Mouse (Mus musculus): Measurements from ENCODE around the gene Srp72. TPM values are rescaled to one million over a fixed set of nuclear protein-coding genes. Genes with fewer than 3 reads are reported as not detected.
"Not testable (repeated sequence)": the region's sequence is repeated elsewhere in the genome, so short reads cannot be mapped to it uniquely, and the experiment has no call there.

Srp72 gene
- polyA plus RNA-seq, 1 experiment, result 21.6 TPM

DNA sequence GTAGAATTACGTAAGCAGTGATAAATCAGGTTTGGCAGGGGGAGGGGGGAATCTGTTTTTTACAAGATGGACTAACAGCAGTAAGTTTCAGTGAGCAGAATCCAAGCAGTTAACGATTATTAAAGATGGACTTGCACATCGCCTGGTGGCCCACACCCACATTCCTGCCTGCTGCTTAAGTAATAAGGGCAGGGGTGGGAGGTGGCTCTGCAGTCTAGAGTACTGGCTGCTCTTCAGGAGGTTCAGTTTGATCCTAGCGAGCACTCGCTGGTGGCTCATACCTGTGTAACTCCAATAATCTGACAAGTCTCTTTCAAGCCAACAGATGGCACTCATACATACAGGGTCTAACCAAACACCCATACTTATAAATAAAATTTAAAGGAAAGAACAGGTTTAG lies 14.9 kb upstream of the Srp72 start:
- TF ChIP-seq CTCF (IDR thresholded peaks at IDR 0.05; ENCODE audit: insufficient read depth, low read length), result no peak
- TF ChIP-seq POLR2A (IDR thresholded peaks at IDR 0.05; ENCODE audit: borderline replicate concordance, extremely low read depth, low read depth, low read length), result no peak
- no peaks in the 10 kb centered on the region for H3K4me1 ChIP-seq (ENCODE audit: control insufficient read depth, insufficient read depth, low read length)
- no peak for DNase-seq
- WGBS, result 70% methylated on average over 5 of the region's 5 CpGs
- H3K4me3 ChIP-seq (replicated peaks; ENCODE audit: extremely low read depth, low read depth, low read length), result no peak overlapping the region

DNA sequence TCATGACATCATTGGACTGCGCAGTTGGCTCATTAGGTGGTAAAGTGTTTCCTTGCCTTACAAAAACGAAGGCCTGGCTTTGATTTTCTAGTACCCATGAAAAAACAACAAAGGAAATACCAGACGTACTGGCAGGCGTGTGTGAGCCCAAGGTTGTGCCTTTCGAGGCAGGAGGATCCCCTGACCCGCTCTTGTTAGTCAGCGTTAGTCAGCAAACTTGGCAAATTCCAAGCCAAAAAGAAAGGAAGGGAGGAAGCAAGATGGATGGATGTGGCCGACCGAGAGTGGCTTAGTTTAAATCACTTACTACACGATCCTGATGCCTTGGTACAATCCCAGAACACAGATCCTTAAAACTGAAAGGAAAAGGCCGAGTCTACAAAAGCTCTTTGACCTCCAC lies 11.9 kb upstream of the Srp72 start:
- TF ChIP-seq POLR2A (IDR thresholded peaks at IDR 0.05; ENCODE audit: borderline replicate concordance, extremely low read depth, low read depth, low read length), result no peak
- H3K4me3 ChIP-seq (replicated peaks; ENCODE audit: extremely low read depth, low read depth, low read length), result no peak overlapping the region
- no peaks in the 10 kb centered on the region for H3K4me1 ChIP-seq (ENCODE audit: control insufficient read depth, insufficient read depth, low read length)
- 77% methylated on average over 11 of the region's 11 CpGs for WGBS
- no peak for DNase-seq

DNA sequence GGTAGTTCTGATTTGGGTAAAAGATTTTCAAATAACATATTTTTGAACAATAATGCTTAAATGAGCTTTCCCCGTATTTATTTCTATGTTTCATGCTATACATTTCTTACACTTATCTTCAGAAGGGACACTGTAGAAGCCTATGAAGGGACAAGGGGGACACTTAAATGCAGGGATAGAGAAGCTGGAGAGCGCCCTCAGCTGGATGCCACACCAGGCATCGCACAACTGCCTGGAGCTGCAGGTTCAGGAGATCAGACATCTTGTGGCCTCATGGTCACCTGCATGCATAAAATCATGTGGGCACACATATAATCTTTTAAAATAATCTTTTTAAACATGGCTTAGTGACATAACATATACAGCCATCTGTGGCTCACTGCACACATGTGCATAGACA lies 9.8 kb upstream of the Srp72 start:
- DNase-seq, result no peak
- no peak for TF ChIP-seq POLR2A (IDR thresholded peaks at IDR 0.05; ENCODE audit: borderline replicate concordance, extremely low read depth, low read depth, low read length)
- peak; percentile 42 for TF ChIP-seq CTCF (IDR thresholded peaks at IDR 0.05; ENCODE audit: insufficient read depth, low read length)
- WGBS, result 94% methylated on average over 3 of the region's 3 CpGs
- no peaks in the 10 kb centered on the region for H3K4me1 ChIP-seq (ENCODE audit: control insufficient read depth, insufficient read depth, low read length)
- H3K4me3 ChIP-seq (replicated peaks; ENCODE audit: extremely low read depth, low read depth, low read length), result no peak overlapping the region

DNA sequence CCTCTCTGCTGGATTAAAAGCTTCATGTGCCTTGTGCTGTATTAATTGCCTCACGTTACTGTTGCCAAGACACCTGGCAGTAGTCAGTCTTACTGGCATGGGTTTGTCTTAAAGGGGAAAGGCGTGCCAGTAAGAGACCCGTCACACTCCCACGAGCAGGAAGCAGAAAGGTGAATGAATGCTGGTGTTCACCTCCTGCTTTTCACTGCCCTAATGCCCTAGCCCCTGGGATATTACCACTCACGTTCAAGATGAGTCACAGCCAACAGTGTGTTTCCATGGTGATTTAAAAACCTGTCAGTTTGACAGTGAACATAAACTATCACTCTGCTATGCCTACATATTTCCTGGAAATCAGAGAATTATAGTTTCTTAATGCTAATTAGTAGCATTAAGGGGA lies 5.2 kb upstream of the Srp72 start:
- TF ChIP-seq CTCF (IDR thresholded peaks at IDR 0.05; ENCODE audit: insufficient read depth, low read length) (no peak), POLR2A (IDR thresholded peaks at IDR 0.05; ENCODE audit: borderline replicate concordance, extremely low read depth, low read depth, low read length) (no peak)
- Histone ChIP-seq H3K4me1 (ENCODE audit: control insufficient read depth, insufficient read depth, low read length) (peaks cover 7% of the 10 kb centered on the region), H3K4me3 (replicated peaks; ENCODE audit: extremely low read depth, low read depth, low read length) (no peak overlapping the region)
- no peak for DNase-seq
- WGBS, result 60% methylated on average over 5 of the region's 5 CpGs

DNA sequence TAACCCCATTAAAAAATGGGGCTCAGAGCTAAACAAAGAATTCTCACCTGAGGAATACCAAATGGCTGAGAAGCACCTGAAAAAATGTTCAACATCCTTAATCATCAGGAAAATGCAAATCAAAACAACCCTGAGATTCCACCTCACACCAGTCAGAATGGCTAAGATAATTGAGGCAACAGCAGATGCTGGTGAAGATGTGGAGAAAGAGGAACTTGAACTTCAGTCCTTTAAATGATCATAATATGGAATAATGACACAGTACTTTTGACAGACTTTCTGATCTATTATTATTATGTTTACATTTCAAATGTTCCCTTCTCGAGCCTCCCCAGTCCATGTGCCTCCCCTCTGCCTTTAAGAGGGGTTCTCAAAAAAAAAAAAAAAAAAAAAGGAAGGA lies 3.4 kb upstream of the Srp72 start:
- not testable (repeated sequence) for H3K4me3 ChIP-seq (replicated peaks; ENCODE audit: extremely low read depth, low read depth, low read length); H3K4me1 ChIP-seq (ENCODE audit: control insufficient read depth, insufficient read depth, low read length); DNase-seq
- 68% methylated on average over 1 of the region's 1 CpGs for WGBS

GRCm38 (mm10) chr5:76973488-76973887 lies 995 bp upstream of the Srp72 start:
- no peak for DNase-seq
- WGBS, result 47% methylated on average over 3 of the region's 3 CpGs

GRCm38 (mm10) chr5:76974207-76974553 lies 303 bp upstream of the Srp72 start:
- no peak for DNase-seq
- H3K4me1 ChIP-seq (ENCODE audit: control insufficient read depth, insufficient read depth, low read length), result peaks cover 7% of the 10 kb centered on the region
- peak overlapping the region; percentile 100 for H3K4me3 ChIP-seq (replicated peaks; ENCODE audit: extremely low read depth, low read depth, low read length)
- no peak for TF ChIP-seq CTCF (IDR thresholded peaks at IDR 0.05; ENCODE audit: insufficient read depth, low read length)
- TF ChIP-seq POLR2A (IDR thresholded peaks at IDR 0.05; ENCODE audit: borderline replicate concordance, extremely low read depth, low read depth, low read length), result no peak
- WGBS, result 1% methylated on average over 17 of the region's 17 CpGs

More at GRCm38 (mm10) chr5:76973488-76973887, 995 bp upstream of the Srp72 start:
- H3K4me3 ChIP-seq (replicated peaks; ENCODE audit: extremely low read depth, low read depth, low read length), result peak overlapping the region; percentile 100
- H3K4me1 ChIP-seq (ENCODE audit: control insufficient read depth, insufficient read depth, low read length), result peaks cover 7% of the 10 kb centered on the region
- TF ChIP-seq CTCF (IDR thresholded peaks at IDR 0.05; ENCODE audit: insufficient read depth, low read length) (no peak), POLR2A (IDR thresholded peaks at IDR 0.05; ENCODE audit: borderline replicate concordance, extremely low read depth, low read depth, low read length) (no peak)

GRCm38 (mm10) chr5:76975736-76976135 lies 1.3 kb downstream of the Srp72 start:
- Histone ChIP-seq H3K4me3 (replicated peaks; ENCODE audit: extremely low read depth, low read depth, low read length) (peak overlapping the region; percentile 29), H3K4me1 (ENCODE audit: control insufficient read depth, insufficient read depth, low read length) (peaks cover 7% of the 10 kb centered on the region)
- WGBS, result 63% methylated on average over 8 of the region's 8 CpGs
- DNase-seq, result no peak
- no peak for TF ChIP-seq CTCF (IDR thresholded peaks at IDR 0.05; ENCODE audit: insufficient read depth, low read length)
- no peak for TF ChIP-seq POLR2A (IDR thresholded peaks at IDR 0.05; ENCODE audit: borderline replicate concordance, extremely low read depth, low read depth, low read length)

- Histone ChIP-seq H3K4me1 (ENCODE audit: control insufficient read depth, insufficient read depth, low read length) (no peaks in the 10 kb centered on the region), H3K4me3 (replicated peaks; ENCODE audit: extremely low read depth, low read depth, low read length) (no peak overlapping the region)
- WGBS, result 93% methylated on average over 11 of the region's 11 CpGs
- DNase-seq, result no peak
- TF ChIP-seq CTCF (IDR thresholded peaks at IDR 0.05; ENCODE audit: insufficient read depth, low read length) (no peak), POLR2A (IDR thresholded peaks at IDR 0.05; ENCODE audit: borderline replicate concordance, extremely low read depth, low read depth, low read length) (no peak)
Measured at GRCm38 (mm10) chr5:76984015-76984414, 9.5 kb downstream of the Srp72 start.

- 94% methylated on average over 3 of the region's 3 CpGs for WGBS
- no peak for TF ChIP-seq CTCF (IDR thresholded peaks at IDR 0.05; ENCODE audit: insufficient read depth, low read length)
- no peak for TF ChIP-seq POLR2A (IDR thresholded peaks at IDR 0.05; ENCODE audit: borderline replicate concordance, extremely low read depth, low read depth, low read length)
- no peak for DNase-seq
- Histone ChIP-seq H3K4me1 (ENCODE audit: control insufficient read depth, insufficient read depth, low read length) (no peaks in the 10 kb centered on the region), H3K4me3 (replicated peaks; ENCODE audit: extremely low read depth, low read depth, low read length) (no peak overlapping the region)
Measured at GRCm38 (mm10) chr5:76990789-76991188, 16.3 kb downstream of the Srp72 start.
